Mouse (Mus musculus) adrenal gland, postnatal 25 days (tissue): Measurements from ENCODE around the gene Tmem150c. TPM values are rescaled to one million over a fixed set of nuclear protein-coding genes. Genes with fewer than 3 reads are reported as not detected.

Experiments
- total RNA-seq: library from RNA; stranded (reverse); gene quantifications from 2 replicates; pipeline ENCODE4 v1.2.3, GENCODE M21; 2021

The Tmem150c gene
- total RNA-seq, 1 experiment from 2014 or later = 23.0 TPM

Other genes with a start within 250 kb of the Tmem150c start
- gene Hnrnpd, start 180.9 kb downstream of the Tmem150c start, total RNA-seq = 133 and 183 TPM in 2 replicates
- gene 4930524J08Rik, start 180.7 kb downstream of the Tmem150c start, total RNA-seq = 1.7 and 3.5 TPM in 2 replicates
- gene Hnrnpdl, start 120.1 kb downstream of the Tmem150c start, total RNA-seq = 139 and 144 TPM in 2 replicates
- 37.6 and 38.3 TPM in 2 replicates for gene Enoph1, start 119.8 kb downstream of the Tmem150c start, total RNA-seq